Mouse (Mus musculus) neural tube, embryonic 10.5 days (tissue): ENCODE data around the gene Tmed2.
"Not testable (repeated sequence)": the region's sequence is repeated elsewhere in the genome, so short reads cannot be mapped to it uniquely, and the experiment has no call there.

Source experiments
- DNase-seq: peaks from one replicate; pipeline ENCODE4 v3.0.0-alpha.2; 2017; ENCODE audit warnings: low spot score; ENCODE audit errors: extremely low spot score

Gene Tmed2

GRCm38 (mm10) chr5:124575467-124575866, 35.0 kb downstream of the Tmed2 start:
- no peak for DNase-seq

GRCm38 (mm10) chr5:124578633-124579317, 38.3 kb downstream of the Tmed2 start, which contains the start of the genes Eif2b1 and Gtf2h3:
Gene Eif2b1, minus strand, starts transcription at chr5:124579131.
Gene Gtf2h3, plus strand, starts transcription at chr5:124579140.
- DNase-seq: peak; percentile 93

DNA sequence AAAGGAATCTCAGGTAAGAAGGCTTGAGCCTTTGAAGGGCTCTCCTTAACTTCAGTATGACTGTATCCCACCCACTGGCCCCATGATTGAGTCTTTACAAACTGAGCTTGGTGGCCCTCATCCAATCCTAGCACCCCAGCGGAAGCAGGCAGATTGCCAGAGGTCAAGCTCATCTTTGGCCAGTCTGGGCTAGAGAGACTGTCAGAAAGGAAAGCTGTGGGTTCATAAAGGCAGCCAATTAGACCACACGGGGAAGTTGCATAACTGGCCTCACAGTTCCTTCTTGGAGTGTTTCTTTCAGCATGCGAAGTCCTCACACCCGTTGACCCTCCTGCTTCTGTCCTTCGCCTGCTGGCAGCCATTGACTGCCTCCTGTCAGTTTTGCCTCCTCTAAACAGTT, 42.0 kb downstream of the Tmed2 start:
- DNase-seq: no peak

- no peak for DNase-seq
Observed at GRCm38 (mm10) chr5:124592768-124593167, 52.3 kb downstream of the Tmed2 start.

DNA sequence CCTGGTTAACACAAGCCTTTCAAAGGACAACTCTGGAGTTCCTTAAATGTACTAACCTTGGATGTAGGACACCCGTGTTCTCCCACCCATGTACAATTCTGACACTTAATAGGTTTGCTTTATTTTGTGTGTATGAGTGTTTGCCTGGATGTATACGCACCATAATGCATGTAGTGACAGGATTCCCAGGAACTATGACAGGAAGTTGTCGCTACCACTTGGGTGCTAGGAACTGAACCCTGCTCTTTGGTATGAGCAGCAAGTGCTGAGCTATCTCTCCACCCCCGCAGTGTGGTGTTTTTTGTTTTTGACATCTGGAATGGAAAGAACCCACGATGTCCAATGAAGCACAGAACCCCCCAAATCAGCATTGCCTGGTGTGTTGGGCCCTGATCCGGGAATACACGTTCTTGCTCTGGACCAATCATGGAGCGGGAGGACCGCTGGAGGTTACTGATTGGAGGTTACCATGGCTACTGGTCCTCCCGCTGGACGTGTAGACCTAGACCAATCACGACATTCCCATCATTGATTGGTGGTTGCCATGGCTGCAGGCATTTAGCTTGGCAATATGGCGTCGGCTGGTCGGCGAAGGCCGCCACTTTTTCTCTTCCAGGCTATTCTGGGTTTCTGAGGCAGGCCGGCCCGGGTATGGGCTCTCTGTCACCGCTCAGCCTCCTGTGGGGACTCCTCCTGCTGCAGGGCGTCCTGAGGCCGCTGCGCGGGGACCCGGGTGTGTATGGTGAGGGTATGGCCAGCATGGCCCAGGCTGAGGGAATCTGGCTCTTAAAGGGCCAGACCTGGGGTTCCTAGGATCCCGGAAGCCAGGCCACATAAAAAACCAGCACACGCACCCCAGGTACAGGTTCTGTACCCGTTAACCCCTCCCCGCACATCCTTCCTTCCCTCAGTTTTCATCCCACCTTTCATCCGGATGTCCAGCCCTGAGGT, 58.0 kb downstream of the Tmed2 start:
- peak; percentile 92 for DNase-seq

GRCm38 (mm10) chr5:124599726-124600125, 59.2 kb downstream of the Tmed2 start:
- not testable (repeated sequence) for DNase-seq
